Mouse (Mus musculus) embryonic facial prominence, embryonic 10.5 days (tissue): ENCODE results near the gene Frmd3. TPM values are rescaled to one million over a fixed set of nuclear protein-coding genes. Genes with fewer than 3 reads are reported as not detected.
"Not testable (repeated sequence)": the region's sequence is repeated elsewhere in the genome, so short reads cannot be mapped to it uniquely, and the experiment has no call there.

Experiments used
- DNase-seq: peaks from one replicate; pipeline ENCODE4 v3.0.0-alpha.2; 2017; ENCODE audit warnings: low spot score
- H3K27ac ChIP-seq: fragments of 300-500 bp; sonication (generic); replicated peaks from 2 replicates; pipeline ENCODE4 v1.5.1; 2016; ENCODE audit warnings: mild to moderate bottlenecking
- H3K27me3 ChIP-seq: fragments of 300-500 bp; sonication (generic); replicated peaks from 2 replicates; pipeline ENCODE4 v1.6.1; 2016; ENCODE audit warnings: low read depth, mild to moderate bottlenecking; ENCODE audit not compliant: poor library complexity, severe bottlenecking
- H3K36me3 ChIP-seq: fragments of 300-500 bp; sonication (generic); replicated peaks from 2 replicates; pipeline ENCODE4 v1.6.1; 2016; ENCODE audit warnings: mild to moderate bottlenecking, moderate library complexity
- H3K4me1 ChIP-seq: fragments of 300-500 bp; sonication (generic); 2 replicates; pipeline ENCODE4 v1.6.1; 2016
- H3K4me3 ChIP-seq: fragments of 300-500 bp; sonication (generic); 2 replicates; pipeline ENCODE4 v1.5.1; 2016; ENCODE audit warnings: mild to moderate bottlenecking, moderate library complexity
- H3K9me3 ChIP-seq: fragments of 300-500 bp; sonication (generic); 2 replicates; pipeline ENCODE4 v1.6.1; 2016; ENCODE audit warnings: mild to moderate bottlenecking
- WGBS: fragments of 180-500 bp; shearing (Covaris S2); methylation state at CpG from one replicate; pipeline ENCODE4 v1.1.7; 2016; 5-methylcytosine and 5-hydroxymethylcytosine counted together
- polyA plus RNA-seq: library from polyadenylated mRNA; unstranded; fragments of >200 nt; fragmentation: Nextera tagmentation; extraction: Ambion mirVana; gene quantifications from 2 replicates; pipeline ENCODE4 v1.2.1, GENCODE M21; 2016

The Frmd3 gene
- 2.2 and 3.4 TPM in 2 replicates for polyA plus RNA-seq

- under 1% methylated on average over 56 of the region's 56 CpGs for WGBS
- peaks cover 31% of the 10 kb centered on the region for H3K27me3 ChIP-seq
- peak within 1 kb of the TSS; percentile 80 for H3K27ac ChIP-seq
Observed at GRCm38 (mm10) chr4:74013211-74014047, at the start of gene Frmd3. Gene Frmd3 (plus strand): TSS chr4:74013442.

GRCm38 (mm10) chr4:73980454-73980853 lies 32.8 kb upstream of the Frmd3 start:
- Histone ChIP-seq H3K4me3 (no peak overlapping the region), H3K9me3 (no peaks in the 10 kb centered on the region), H3K27ac (no peak overlapping the region), H3K27me3 (no peaks in the 10 kb centered on the region), H3K4me1 (no peaks in the 10 kb centered on the region), H3K36me3 (no peaks in the 10 kb centered on the region)
- no peak for DNase-seq
- 91% methylated on average over 3 of the region's 3 CpGs for WGBS

More at GRCm38 (mm10) chr4:74013211-74014047, at the start of gene Frmd3:
- H3K9me3 ChIP-seq = no peaks in the 10 kb centered on the region
- peak; percentile 81 for DNase-seq
- peak within 1 kb of the TSS; percentile 67 for H3K4me3 ChIP-seq
- H3K36me3 ChIP-seq = no peaks in the 10 kb centered on the region
- H3K4me1 ChIP-seq = peaks cover 14% of the 10 kb centered on the region

- no peaks in the 10 kb centered on the region for H3K36me3 ChIP-seq
- 48% methylated on average over 3 of the region's 3 CpGs for WGBS
- H3K4me1 ChIP-seq = peaks cover 14% of the 10 kb centered on the region
- H3K27ac ChIP-seq = no peak overlapping the region
- H3K27me3 ChIP-seq = peaks cover 31% of the 10 kb centered on the region
- DNase-seq = no peak
- no peaks in the 10 kb centered on the region for H3K9me3 ChIP-seq
- H3K4me3 ChIP-seq = no peak overlapping the region
Observed at GRCm38 (mm10) chr4:74012277-74012676, 965 bp upstream of the Frmd3 start.

GRCm38 (mm10) chr4:74012700-74013099 lies 542 bp upstream of the Frmd3 start:
- H3K4me3 ChIP-seq = peak overlapping the region; percentile 67
- no peaks in the 10 kb centered on the region for H3K36me3 ChIP-seq
- H3K27me3 ChIP-seq = peaks cover 31% of the 10 kb centered on the region
- WGBS = 43% methylated on average over 4 of the region's 4 CpGs
- no peak for DNase-seq
- H3K9me3 ChIP-seq = no peaks in the 10 kb centered on the region
- H3K27ac ChIP-seq = no peak overlapping the region; the same call in 1 of the 2 replicates
- H3K4me1 ChIP-seq = peaks cover 14% of the 10 kb centered on the region

GRCm38 (mm10) chr4:74014048-74014500 lies 832 bp downstream of the Frmd3 start:
- Histone ChIP-seq H3K4me3 (peak overlapping the region; percentile 67), H3K36me3 (no peaks in the 10 kb centered on the region), H3K9me3 (no peaks in the 10 kb centered on the region), H3K4me1 (peaks cover 14% of the 10 kb centered on the region), H3K27ac (peak overlapping the region; percentile 80), H3K27me3 (peaks cover 31% of the 10 kb centered on the region)
- WGBS = 5% methylated on average over 11 of the region's 11 CpGs
- no peak for DNase-seq

GRCm38 (mm10) chr4:74020084-74020483 lies 6.8 kb downstream of the Frmd3 start:
- H3K4me1 ChIP-seq = no peaks in the 10 kb centered on the region
- 0 out of 2 replicates have a peak, but pooled peaks cover 6% of the 10 kb centered on the region for H3K27me3 ChIP-seq
- H3K36me3 ChIP-seq = no peaks in the 10 kb centered on the region
- no peak overlapping the region for H3K4me3 ChIP-seq
- 84% methylated on average over 2 of the region's 2 CpGs for WGBS
- H3K27ac ChIP-seq = no peak overlapping the region
- H3K9me3 ChIP-seq = no peaks in the 10 kb centered on the region
- DNase-seq = no peak

- Histone ChIP-seq H3K36me3 (no peaks in the 10 kb centered on the region), H3K9me3 (no peaks in the 10 kb centered on the region)
- DNase-seq = no peak
Observed at GRCm38 (mm10) chr4:74043226-74043625, 30.0 kb downstream of the Frmd3 start.

GRCm38 (mm10) chr4:74051692-74052091 lies 38.5 kb downstream of the Frmd3 start:
- Histone ChIP-seq H3K27ac (no peak overlapping the region), H3K27me3 (no peaks in the 10 kb centered on the region), H3K36me3 (no peaks in the 10 kb centered on the region), H3K4me3 (no peak overlapping the region), H3K4me1 (no peaks in the 10 kb centered on the region), H3K9me3 (no peaks in the 10 kb centered on the region)
- 84% methylated on average over 1 of the region's 1 CpGs for WGBS
- DNase-seq = no peak

More at GRCm38 (mm10) chr4:74043226-74043625, 30.0 kb downstream of the Frmd3 start:
- H3K4me3 ChIP-seq = no peak overlapping the region
- no peaks in the 10 kb centered on the region for H3K27me3 ChIP-seq
- no peak overlapping the region for H3K27ac ChIP-seq
- H3K4me1 ChIP-seq = no peaks in the 10 kb centered on the region

- no peaks in the 10 kb centered on the region for H3K9me3 ChIP-seq
- 49% methylated on average over 2 of the region's 2 CpGs for WGBS
- no peak for DNase-seq
Observed at GRCm38 (mm10) chr4:74076727-74077126, 63.5 kb downstream of the Frmd3 start.

GRCm38 (mm10) chr4:74110816-74111215 lies 97.6 kb downstream of the Frmd3 start:
- Histone ChIP-seq H3K4me3 (no peak overlapping the region), H3K4me1 (no peaks in the 10 kb centered on the region), H3K36me3 (no peaks in the 10 kb centered on the region), H3K9me3 (no peaks in the 10 kb centered on the region), H3K27ac (no peak overlapping the region), H3K27me3 (no peaks in the 10 kb centered on the region)
- 82% methylated on average over 3 of the region's 3 CpGs for WGBS
- no peak for DNase-seq

More at GRCm38 (mm10) chr4:74076727-74077126, 63.5 kb downstream of the Frmd3 start:
- Histone ChIP-seq H3K4me1 (no peaks in the 10 kb centered on the region), H3K27ac (no peak overlapping the region), H3K36me3 (no peaks in the 10 kb centered on the region), H3K4me3 (no peak overlapping the region), H3K27me3 (no peaks in the 10 kb centered on the region)

GRCm38 (mm10) chr4:74191528-74191927 lies 178.3 kb downstream of the Frmd3 start:
- Histone ChIP-seq H3K4me1 (no peaks in the 10 kb centered on the region), H3K27ac (no peak overlapping the region), H3K36me3 (no peaks in the 10 kb centered on the region), H3K9me3 (no peaks in the 10 kb centered on the region), H3K4me3 (no peak overlapping the region), H3K27me3 (no peaks in the 10 kb centered on the region)
- no peak for DNase-seq

- H3K27me3 ChIP-seq = no peaks in the 10 kb centered on the region
- no peaks in the 10 kb centered on the region for H3K4me1 ChIP-seq
- H3K9me3 ChIP-seq = no peaks in the 10 kb centered on the region
- H3K36me3 ChIP-seq = no peaks in the 10 kb centered on the region
- H3K4me3 ChIP-seq = no peak overlapping the region
- no peak overlapping the region for H3K27ac ChIP-seq
- no peak for DNase-seq
Observed at GRCm38 (mm10) chr4:74201281-74201811, 188.1 kb downstream of the Frmd3 start.

- not testable (repeated sequence) for H3K9me3 ChIP-seq, H3K4me3 ChIP-seq, H3K36me3 ChIP-seq, H3K27me3 ChIP-seq, DNase-seq, H3K27ac ChIP-seq, H3K4me1 ChIP-seq
- 90% methylated on average over 1 of the region's 1 CpGs for WGBS
Observed at GRCm38 (mm10) chr4:74221780-74222179, 208.5 kb downstream of the Frmd3 start.
